Mouse (Mus musculus) E14TG2a.4 (cell line): ENCODE measurements at regions not wholly inside any gene's neighbourhood (a gene's known extent, or its start where the extent isn't known, plus 50 kb on each side); places are given as distances from the start of the nearest gene placed in this dataset.

Experiments
- H3K27me3 ChIP-seq: 2 replicates; pipeline ENCODE4 v1.6.1; 2014; ENCODE audit warnings: low read length, control low read depth; ENCODE audit not compliant: insufficient read depth
- H3K36me3 ChIP-seq: 2 replicates; pipeline ENCODE4 v1.6.1; 2014; ENCODE audit warnings: low read length, control low read depth; ENCODE audit not compliant: insufficient read depth
- H3K4me1 ChIP-seq: replicated peaks from 2 replicates; pipeline ENCODE4 v1.6.1; 2014; ENCODE audit warnings: low read depth, low read length, control low read depth
- H3K4me3 ChIP-seq: replicated peaks from 2 replicates; pipeline ENCODE4 v1.5.1; 2014; ENCODE audit warnings: mild to moderate bottlenecking, low read length
- H3K9me3 ChIP-seq: 2 replicates; pipeline ENCODE4 v1.6.1; 2014; ENCODE audit warnings: low read length, control low read depth
- CTCF ChIP-seq: conservative IDR thresholded peaks from 2 replicates; pipeline ENCODE4 v1.5.1; 2014; ENCODE audit warnings: low read length
- NANOG ChIP-seq: IDR thresholded peaks from 2 replicates; pipeline ENCODE4 v1.6.1; 2014; ENCODE audit warnings: borderline replicate concordance, low read length, mixed read lengths
- POU5F1 ChIP-seq: IDR thresholded peaks from 2 replicates; pipeline ENCODE4 v1.6.1; 2014; ENCODE audit warnings: low read length, borderline replicate concordance

GRCm38 (mm10) chr3:156199749-156200467 lies 361.7 kb upstream of the Negr1 start:
- Histone ChIP-seq H3K4me1 (peaks cover 14% of the 10 kb centered on the region), H3K9me3 (no peaks in the 10 kb centered on the region), H3K36me3 (no peaks in the 10 kb centered on the region), H3K27me3 (no peaks in the 10 kb centered on the region), H3K4me3 (no peak overlapping the region)
- TF ChIP-seq NANOG (peak; percentile 85), CTCF (no peak), POU5F1 (peak; percentile 26; the same call in 1 of the 2 replicates)

- Histone ChIP-seq H3K27me3 (no peaks in the 10 kb centered on the region), H3K4me3 (no peak overlapping the region), H3K9me3 (no peaks in the 10 kb centered on the region), H3K36me3 (no peaks in the 10 kb centered on the region), H3K4me1 (peaks cover 5% of the 10 kb centered on the region)
- TF ChIP-seq CTCF = no peak
- TF ChIP-seq NANOG = no peak
- TF ChIP-seq POU5F1 = no peak
Measured at GRCm38 (mm10) chr3:156205246-156205645, 356.3 kb upstream of the Negr1 start.

DNA sequence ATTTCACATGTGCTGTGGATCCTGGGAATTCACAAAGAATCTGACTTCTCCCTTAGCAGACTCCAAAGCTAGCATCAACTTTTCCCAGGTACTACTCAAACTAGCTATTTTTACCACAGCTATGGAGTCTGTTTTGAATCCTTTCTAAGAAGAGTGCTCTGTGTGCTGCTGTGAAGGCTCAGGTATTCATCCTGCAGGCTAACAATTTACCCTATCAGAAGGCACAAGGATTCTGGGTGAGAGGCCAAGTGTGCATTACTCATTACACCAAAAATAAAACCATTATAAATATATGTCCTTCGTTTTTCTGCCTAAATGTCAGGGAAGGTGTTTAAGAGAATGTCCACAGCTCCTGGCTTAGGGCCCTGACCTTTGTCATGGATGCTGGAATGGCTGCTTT lies 353.2 kb upstream of the Negr1 start:
- no peaks in the 10 kb centered on the region for H3K27me3 ChIP-seq
- H3K4me3 ChIP-seq = no peak overlapping the region
- TF ChIP-seq POU5F1 = no peak
- no peak for TF ChIP-seq CTCF
- no peak for TF ChIP-seq NANOG
- H3K4me1 ChIP-seq = no peaks in the 10 kb centered on the region
- H3K9me3 ChIP-seq = no peaks in the 10 kb centered on the region
- no peaks in the 10 kb centered on the region for H3K36me3 ChIP-seq

- Histone ChIP-seq H3K4me3 (no peak overlapping the region), H3K36me3 (no peaks in the 10 kb centered on the region), H3K27me3 (no peaks in the 10 kb centered on the region), H3K9me3 (no peaks in the 10 kb centered on the region), H3K4me1 (no peaks in the 10 kb centered on the region)
- no peak for TF ChIP-seq POU5F1
- TF ChIP-seq CTCF = no peak
- TF ChIP-seq NANOG = no peak
Measured at GRCm38 (mm10) chr3:156210827-156211226, 350.8 kb upstream of the Negr1 start.

DNA sequence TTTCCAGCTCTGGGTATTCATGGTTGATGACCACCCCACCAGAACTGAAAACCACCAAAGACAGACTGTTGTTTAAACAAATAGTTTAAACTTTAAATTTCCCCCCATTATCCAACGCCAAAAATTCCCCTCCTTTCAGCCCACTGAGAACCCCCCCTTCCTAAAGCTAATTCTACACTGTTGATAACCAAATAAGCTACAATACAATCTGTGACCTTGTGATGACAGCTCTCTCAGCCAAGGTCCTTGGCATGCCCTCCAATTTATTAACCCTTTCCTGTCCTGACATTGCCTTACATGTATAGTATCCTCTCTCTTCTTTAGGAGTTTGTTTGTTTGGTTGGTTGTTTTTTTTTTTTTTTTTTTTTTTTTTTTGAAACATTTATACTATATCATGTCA lies 346.8 kb upstream of the Negr1 start:
- H3K9me3 ChIP-seq = no peaks in the 10 kb centered on the region
- H3K4me1 ChIP-seq = no peaks in the 10 kb centered on the region

DNA sequence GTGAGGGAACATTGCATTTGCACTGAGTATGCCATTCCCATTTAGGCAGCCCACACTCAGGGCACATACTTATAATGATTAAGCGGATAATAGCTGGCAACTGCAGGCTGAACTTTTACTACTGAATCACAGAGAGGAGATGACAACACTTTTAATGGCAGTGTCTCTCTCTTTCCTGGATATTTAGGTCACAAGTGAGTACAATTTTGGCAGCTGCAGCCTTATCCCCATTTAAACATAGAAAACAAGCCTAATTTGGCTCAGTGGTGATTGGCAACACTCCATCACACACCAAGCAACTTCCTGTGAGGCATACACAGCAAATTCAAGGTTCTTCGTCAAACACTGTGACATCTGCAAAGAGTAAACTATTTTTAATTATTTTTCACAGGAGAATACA lies 329.5 kb upstream of the Negr1 start:
- Histone ChIP-seq H3K4me1 (no peaks in the 10 kb centered on the region), H3K36me3 (no peaks in the 10 kb centered on the region)

More for the DNA sequence above, 346.8 kb upstream of the Negr1 start:
- TF ChIP-seq NANOG (no peak), POU5F1 (no peak), CTCF (no peak)
- H3K27me3 ChIP-seq = no peaks in the 10 kb centered on the region
- H3K36me3 ChIP-seq = no peaks in the 10 kb centered on the region
- no peak overlapping the region for H3K4me3 ChIP-seq

GRCm38 (mm10) chr3:156235955-156236354 lies 325.6 kb upstream of the Negr1 start:
- Histone ChIP-seq H3K36me3 (no peaks in the 10 kb centered on the region), H3K27me3 (no peaks in the 10 kb centered on the region), H3K9me3 (peaks cover 5% of the 10 kb centered on the region), H3K4me3 (no peak overlapping the region), H3K4me1 (no peaks in the 10 kb centered on the region)
- TF ChIP-seq NANOG (no peak), POU5F1 (no peak), CTCF (no peak)

More for the DNA sequence above, 329.5 kb upstream of the Negr1 start:
- Histone ChIP-seq H3K9me3 (no peaks in the 10 kb centered on the region), H3K27me3 (no peaks in the 10 kb centered on the region), H3K4me3 (no peak overlapping the region)
- TF ChIP-seq CTCF (no peak), NANOG (no peak), POU5F1 (no peak)

DNA sequence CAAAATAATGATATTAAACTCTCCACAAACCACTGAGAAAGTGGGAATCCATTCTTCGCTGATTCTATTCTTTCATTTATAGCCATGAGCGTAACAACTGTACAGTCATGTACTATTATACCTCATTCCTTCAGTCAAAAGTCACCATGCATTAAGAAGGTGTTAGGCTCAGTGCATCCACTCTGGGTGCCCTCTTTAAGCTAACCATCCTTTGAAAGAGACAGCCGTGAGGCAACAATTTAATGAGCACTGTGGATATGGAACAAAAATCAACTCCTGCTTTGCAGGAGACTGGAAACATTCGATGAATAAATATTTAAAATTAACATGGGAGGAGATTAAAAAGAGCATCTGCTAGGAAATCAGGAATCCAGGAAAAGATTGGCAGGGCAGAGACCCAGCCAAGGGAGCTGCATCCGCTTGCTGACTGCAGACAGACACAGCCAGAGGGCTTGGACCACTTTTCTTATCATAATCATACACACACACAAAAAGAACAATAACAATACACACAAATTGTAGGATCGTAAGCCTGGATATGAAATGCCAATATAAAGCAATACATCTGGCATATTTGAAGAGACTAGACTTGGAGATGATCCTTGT lies 309.2 kb upstream of the Negr1 start:
- H3K36me3 ChIP-seq = no peaks in the 10 kb centered on the region

More for the DNA sequence above, 309.2 kb upstream of the Negr1 start:
- TF ChIP-seq NANOG (no peak), CTCF (no peak), POU5F1 (no peak)
- Histone ChIP-seq H3K9me3 (peaks cover 6% of the 10 kb centered on the region; the same call in 1 of the 2 replicates), H3K27me3 (no peaks in the 10 kb centered on the region), H3K4me1 (no peaks in the 10 kb centered on the region), H3K4me3 (no peak overlapping the region)
